Mouse (Mus musculus) R1 (cell line): ENCODE measurements at regions not wholly inside any gene's neighbourhood (a gene's known extent, or its start where the extent isn't known, plus 50 kb on each side); places are given as distances from the start of the nearest gene placed in this dataset.

Experiments used
- DNase-seq: peaks from one replicate; pipeline ENCODE4 v3.0.0-alpha.2; 2018; ENCODE audit warnings: low read depth, low spot score

DNA sequence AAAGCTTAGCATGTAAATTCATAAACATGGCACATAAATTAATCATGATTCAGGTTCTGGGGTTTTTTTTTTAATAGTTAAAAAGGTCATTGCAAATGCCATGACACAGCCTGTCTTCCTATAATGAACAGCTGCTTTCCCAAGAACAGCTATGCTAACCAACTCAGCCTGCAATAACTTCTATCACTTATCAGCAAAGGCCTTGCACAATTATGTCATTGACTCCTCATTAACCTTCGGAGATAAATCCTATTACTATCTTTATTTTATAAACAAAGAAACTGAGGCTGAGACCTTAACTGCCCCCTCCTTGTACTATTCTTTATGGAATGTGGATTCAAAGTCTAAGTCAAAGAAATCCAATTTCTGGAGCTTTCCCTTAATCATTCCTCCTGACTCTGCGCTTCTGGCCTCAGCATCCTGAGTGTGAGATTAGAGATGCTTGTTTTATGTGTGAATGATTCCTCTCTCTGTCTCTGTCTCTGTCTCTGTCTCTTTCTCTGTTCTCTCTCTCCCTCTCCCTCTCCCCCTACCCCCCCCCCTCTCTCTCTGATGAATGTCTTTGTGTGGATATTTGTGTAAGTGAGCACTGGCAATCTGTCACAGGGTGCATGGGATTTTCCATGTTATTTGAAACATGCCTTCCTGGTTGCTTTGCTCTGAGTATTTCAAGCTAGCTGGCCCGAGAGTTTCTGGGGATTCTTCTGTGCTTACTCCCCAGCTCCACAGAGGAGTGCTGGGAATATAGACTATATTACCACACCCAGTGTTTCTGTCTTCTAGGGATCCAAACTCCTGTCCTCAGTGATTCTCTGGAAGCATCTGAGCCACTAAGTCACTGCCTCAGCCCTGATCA, 243.1 kb upstream of the Il12b start:
- no peak for DNase-seq

DNA sequence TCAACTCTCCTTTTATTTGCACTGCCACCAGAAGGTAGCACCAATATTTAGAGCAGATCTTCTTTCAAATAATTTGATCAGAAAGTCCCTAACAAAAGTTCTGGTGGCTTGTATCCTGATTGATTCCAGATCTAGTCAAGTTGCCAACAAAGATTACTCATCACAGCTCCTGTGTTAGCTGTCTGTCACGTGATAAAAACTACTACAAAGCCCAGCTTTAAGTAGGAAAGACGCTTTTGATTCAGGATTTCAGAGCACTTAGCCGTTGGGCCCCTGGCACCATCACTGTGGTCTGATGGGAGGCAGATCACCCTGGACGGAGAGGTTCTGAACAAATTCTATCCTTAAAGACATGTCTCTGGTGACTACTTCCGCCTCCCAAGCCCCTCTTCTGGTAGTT, 241.6 kb upstream of the Il12b start:
- DNase-seq, result no peak

DNA sequence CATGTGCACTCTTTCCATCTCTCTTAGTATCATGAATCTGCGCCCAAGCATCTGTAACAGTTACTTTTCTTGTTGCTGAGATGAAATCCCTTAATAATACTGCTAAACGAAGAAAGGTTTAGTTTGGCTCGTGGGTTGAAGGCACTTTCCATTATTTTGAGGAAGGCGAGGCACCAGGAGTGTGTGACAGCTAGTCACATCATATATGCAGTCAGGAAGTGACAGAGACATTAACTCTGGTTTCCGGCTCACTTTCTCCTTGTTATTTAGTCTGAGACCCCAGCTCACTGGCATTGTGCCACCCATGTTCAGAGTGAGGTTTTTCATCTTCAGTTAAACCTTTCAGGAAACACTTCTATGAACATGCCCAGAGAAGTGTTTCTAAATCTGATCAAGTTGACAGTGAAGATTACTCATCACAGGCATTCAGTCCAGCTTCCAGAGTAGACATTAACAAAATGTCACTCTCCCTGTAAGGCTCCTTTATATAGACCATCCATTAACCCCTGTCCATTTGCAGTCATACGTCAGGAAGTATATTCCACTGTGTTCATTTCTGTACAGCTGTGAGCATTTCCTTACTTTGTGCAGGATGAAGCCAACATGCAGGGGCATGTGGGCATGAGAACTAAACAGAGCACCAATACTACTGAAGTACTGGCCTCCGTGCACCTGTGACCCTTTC, 238.0 kb upstream of the Il12b start:
- no peak for DNase-seq

DNA sequence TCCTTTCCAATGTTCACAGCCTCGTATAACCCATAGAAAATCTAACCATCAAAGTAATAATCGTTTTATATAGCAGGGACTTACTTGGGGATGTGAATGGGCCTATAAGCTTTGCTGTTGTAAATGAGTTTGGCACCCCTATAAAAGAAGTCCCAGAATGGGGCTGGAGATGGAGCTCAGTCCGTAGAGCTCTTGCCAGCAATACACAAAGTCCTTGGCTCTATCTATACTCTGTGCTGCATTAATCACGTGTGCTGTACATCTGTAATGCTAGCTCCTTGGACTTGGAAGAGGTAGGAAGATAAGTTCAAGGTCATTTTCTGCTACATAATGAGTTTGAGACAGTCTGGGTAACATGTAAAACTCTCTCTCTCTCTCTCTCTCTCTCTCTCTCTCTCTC, 236.8 kb upstream of the Il12b start:
- no peak for DNase-seq

DNA sequence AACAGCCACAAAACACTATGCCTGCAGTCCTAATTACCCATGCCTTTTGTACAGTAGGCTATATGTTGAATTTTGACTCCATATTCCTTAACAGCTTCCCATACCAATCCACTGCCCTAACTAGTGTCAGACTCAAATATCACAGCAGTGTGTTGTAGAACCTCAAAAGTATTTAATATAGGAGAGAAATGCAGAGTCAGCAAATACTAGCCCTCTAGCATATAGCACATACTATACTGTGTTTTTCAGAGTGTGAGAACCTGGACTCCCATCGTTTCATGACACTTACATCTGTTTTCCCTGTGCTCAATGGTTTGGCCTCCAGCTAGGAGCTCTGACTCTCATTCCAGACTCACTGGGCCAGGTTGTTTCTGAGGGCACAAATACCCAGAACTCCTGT, 236.1 kb upstream of the Il12b start:
- no peak for DNase-seq

DNA sequence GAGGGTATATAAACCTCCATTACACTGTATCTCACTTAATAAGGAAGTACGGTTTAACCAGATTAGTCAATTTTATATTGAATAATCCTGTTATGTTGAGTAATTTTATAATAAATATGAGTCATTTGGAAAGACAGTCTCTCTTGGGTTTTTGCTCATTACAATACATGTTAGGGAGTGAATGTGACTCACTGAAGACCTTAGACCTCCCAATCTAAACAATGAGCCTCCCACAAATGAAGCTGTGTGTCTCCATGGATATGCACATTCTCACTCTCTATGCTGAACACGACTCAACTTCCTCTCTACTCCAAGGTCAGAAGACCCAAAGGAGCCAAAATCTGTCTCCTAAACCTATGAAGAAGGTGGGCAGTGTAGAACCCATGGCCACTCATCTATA, 235.7 kb upstream of the Il12b start:
- no peak for DNase-seq

DNA sequence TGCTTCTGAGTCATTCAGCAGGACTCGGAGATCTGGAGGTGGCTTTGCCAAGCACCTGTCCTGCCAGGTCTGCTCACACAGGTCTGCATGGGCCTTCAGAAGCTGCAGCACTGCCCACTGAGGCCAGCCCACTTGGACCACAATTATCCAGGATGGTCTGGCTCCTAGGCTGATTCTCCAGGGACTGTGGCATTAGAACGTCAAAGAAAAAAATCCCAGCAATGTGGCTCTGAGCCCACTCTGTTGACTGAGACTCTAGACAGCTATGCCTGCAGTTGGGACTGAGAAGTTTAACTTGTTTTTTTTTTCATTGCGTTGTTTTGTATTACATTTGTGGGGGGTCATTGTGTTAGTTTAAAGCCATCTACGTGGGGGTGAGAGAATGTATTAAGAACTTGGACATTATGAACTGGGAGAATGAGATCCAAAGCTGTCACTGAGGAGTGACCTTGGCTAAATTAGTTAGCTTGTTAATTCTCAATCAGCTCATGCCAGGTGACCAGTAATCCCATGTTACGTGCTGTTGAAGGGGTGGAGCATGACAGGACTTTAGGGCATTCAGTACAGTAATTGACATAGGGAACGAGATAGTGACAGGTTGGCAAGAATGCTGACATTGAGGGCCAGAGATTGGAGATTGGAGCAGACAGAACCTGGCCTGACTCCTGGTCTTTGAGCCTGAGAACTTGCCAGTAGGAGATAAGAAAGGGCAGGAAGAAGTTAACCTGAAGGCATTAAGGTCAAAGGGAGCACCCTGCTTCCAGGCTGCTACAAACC, 232.0 kb upstream of the Il12b start:
- no peak for DNase-seq

DNA sequence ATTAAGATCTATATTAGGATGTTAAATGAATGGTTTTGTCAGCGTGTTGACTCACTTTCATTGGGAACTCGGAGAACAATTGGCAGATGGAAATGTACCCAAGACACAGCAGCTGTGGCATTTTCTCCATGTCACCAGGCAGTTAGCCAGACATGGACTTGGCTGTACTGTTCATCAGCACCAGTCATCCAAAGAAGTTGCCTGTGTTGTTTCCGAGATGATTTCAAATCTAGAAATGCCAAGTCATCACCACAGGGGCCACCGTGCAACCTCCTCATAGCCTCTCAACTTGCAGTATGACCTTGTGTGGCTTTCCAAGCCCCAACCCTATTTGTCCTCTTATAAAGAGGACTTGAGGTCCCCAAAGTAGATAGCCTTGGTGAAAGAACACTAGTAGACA, 227.4 kb upstream of the Il12b start:
- DNase-seq, result no peak

DNA sequence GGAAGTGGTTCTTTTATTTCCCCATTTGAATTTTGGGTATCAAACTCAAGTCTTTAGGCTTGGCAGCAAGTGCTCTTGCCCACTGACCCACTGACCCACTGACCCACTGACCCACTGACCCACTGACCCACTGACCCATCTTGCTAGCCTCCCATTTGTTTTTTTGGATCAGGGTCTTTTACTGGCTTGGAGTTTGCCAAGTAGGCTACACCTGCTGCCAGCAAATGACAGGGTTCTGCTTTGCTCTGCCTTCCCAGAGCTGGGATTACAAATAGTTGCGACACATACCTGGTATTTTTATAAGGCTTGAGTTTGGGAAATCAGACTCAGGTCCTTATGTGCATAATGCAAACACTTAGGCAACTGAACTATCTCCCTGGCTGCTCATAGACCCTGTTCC, 226.7 kb upstream of the Il12b start:
- no peak for DNase-seq

DNA sequence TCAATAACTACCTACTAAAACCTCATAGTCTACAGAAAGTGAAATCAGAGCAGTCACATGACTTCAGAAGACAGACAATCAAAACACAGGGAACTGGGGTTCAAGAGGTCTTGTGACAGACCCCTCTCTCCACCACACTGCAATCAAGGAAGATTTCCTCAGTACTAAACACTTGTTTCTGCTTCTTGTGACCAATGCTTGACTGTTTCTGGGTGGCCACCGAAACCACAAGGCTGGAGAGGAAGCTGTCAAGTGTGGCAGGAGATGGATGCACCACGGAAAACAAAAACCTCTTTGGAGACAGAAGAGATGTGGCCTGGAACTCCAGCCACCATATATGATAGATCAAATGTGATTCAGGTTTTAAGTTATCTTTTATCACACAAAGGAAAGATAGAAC, 225.3 kb upstream of the Il12b start:
- DNase-seq, result no peak

DNA sequence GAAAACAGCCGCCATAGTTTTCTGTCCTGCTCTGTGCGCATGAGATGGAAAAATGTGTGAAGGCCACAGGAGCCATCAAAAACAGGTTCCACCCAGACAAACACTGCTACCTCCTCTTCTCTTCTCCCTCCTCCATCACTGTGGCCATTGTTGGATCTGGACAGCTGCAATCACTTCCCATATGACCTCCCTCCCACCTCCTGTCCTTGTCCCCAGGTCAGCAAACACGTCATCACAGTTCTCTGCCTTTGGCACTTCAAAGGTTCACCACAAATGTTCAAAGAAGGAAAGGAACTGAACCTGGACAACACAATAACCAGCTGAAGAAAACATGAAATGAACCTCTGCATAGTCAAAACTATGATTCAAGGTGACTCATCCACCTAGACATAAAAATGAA, 220.2 kb upstream of the Il12b start:
- DNase-seq, result no peak

DNA sequence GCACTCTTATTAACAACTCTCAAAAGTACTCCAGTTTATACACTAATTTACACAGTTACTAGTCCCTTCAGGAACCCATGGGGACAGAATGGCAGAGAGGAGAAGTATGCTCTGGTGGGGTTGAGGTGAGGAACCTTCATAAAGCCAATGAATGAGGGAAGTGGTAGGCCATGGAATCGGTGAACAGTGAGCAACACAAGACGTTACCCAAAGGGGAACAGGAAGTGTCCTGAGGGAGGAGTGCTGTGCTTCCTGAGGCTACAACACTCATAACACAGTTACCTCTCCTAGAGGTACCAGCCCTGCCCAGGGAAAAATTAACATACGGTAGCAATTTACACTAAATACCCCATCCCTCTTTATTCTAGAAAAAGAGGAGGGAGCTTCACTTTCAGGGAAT, 216.0 kb upstream of the Il12b start:
- no peak for DNase-seq

DNA sequence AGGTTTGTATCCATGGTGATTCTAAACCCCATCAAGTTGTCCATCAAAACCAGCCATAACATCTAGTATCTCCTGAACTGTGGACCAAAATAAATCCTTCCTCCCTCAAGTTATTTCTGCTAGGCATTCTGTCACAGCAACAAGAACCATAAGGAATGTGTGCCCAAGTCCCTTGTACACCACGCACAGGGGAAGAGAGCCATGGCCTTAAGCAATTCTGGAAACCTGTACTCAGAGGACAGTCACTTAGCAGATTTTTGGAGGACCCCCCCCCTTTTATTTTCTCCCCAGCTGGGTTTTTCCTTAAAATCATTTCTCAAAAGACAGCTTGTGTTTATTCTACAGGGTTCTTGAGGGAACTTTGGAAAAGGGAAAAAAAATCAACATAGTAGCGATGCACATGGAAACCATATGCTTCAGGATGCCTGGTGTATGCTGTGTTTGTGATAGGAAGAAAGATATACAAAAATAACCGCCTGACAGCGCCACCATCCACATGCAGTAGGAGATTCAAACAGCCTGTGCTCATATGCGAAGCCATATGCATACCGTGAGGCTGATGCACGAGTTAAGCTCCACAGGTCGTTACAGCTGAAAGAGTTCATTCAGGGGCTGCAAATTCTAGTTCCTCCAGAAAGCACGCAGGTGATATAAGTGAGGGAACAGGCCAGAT, 214.5 kb upstream of the Il12b start:
- no peak for DNase-seq

DNA sequence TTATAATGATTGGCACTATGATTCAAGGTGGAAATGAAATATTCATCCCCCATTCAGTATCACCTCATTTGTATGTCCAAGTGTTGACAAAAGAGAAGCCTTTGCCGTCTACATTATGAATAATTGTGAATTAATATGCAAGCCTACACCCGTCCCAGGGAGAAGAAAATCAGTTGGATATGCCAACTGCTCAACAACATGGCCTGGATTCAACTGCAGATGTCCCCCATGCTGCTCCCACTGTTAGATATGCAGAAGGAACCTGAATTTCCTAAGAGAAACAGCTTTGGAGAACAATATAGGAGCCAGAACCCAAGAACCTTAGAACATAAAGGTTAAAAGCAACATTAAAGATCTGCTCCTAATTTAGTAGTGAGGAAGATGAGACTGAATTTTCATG, 211.7 kb upstream of the Il12b start:
- no peak for DNase-seq

DNA sequence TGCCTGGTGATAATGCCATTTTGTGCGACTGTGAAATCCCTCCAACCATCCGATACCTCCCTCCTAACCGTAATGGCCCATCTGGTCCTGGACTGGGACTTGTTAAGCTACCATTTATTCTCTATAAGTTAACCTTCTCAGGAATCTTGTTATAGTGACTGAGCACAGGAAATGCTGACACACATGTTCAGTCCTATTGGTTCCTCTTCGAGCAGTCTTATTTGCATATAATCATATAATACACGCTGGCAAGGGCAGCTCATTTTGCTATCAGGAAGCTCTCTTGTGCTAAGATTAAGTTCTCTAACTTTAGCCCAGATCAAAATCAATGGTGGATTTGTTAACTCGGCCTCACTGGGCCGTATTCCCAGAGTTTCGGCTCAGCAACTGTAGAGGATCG, 206.1 kb upstream of the Il12b start:
- no peak for DNase-seq

DNA sequence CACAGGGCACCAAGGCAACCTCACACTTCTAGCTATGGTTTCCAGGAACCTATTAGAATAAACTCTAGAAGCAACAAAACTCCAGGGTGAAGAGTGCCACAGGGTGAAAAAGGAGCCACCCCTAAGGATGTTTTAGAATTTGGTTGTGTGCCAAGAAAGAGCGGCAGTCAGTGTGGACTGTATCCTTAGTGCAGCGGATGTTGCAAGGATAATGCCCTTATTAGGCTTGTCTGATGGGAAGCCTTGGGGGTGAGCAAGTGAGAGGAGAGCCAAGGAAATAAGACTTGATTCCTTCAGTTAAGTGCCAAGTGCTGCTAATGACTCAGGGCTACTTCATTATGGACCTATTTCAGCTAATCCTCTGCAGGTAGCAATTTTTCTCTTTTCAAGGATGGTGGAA, 197.1 kb upstream of the Il12b start:
- DNase-seq, result no peak

DNA sequence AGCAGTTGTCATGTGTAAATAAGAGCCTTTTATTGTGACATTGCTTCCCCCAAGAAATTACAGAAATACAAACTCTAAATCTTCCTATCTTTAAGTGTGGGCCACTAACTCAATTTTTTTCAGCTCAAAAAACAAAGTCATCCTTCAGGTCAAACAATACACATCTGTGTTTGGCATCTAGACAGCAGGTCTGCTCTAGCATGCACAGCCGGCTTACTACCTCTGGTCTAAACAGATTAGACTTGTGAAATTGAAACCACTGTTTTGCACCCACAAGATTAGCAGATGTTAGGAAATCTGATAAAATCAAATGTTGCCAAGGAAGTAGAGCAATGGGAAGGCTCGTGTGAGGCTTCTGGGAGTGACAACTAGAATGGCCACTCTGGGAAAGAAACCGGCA, 195.5 kb upstream of the Il12b start:
- no peak for DNase-seq

DNA sequence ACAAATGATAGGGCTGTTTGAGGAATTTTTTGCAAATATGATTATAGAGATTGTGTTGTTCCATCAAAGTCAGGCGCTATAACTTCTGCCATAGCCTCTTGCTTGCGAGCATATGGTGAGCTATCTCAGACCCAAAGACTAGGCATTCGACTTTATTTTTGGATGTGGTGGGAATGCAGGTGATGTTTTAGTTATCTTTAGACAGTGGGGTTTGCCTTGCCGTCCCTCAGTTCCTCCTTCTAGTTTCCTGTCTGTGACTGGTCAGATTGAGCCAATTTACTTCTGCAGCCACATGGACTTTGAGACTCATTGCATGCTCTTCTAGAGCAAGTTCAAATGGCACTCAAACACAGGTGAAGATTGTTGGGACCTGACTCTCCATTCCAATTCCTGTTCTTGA, 193.0 kb upstream of the Il12b start:
- no peak for DNase-seq

DNA sequence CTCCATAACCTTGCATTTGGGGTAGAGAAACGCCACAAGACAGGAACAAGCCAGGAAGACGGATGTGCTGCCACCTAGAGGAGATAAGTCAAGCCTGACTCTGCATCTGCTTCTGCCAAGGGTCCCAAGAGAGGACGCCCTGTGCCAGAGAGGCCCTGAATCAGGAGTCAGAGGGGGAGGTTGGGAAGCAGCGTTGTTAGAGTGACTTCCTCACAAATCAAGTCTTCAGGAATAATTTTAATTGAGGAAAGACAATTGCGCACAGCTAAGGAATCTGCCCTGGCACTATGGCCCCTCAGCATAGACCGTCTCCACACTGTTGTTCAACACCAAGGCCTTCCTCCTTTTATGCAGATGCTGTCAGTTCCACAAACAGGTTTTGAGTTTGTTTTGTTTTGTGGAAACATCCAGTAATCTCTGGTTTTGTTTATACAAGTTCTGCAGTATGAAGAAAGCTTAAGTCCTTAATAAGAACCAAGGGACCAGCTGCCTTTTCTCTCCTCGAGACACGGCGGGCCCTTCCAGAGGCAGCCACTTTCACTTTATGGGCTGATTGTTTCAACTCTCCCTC, 187.9 kb upstream of the Il12b start:
- peak; percentile 63 for DNase-seq

DNA sequence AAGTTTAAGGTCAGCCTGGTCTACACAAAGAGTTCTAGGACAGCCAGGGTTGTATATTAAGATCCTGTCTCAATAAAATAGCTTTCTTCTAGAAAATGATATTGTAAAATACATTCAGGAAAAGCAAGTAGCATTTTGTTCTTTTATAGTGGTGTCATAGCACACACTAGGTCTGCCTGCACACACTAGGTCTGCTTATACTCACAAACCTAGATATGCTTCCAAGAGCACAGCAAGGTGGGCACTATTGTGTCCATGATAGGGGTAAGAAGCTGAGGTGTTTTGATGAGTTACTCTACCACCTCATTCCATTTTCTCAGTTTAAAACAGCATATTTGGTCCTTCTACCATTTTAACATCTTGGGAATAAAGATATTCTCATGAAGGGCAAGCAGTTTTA, 185.8 kb upstream of the Il12b start:
- DNase-seq, result no peak

DNA sequence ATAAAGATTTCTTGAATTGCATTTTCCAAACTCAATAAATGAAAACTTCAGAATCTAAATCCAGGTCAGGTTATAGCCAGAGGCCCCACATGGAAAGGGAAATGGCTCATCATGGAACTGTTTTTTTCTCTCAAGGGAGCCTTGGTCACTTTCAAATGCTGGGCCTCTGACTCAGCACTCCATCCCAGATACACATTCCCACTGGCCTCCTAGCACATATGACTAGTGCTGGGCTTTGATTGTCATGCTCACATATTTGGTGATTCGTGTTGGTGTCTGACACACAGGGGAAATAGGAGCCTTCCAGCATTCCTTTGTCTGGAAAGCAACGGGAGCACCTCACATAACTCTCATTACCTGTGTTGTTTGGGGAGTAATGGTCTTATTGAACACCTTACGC, 183.5 kb upstream of the Il12b start:
- DNase-seq, result no peak

DNA sequence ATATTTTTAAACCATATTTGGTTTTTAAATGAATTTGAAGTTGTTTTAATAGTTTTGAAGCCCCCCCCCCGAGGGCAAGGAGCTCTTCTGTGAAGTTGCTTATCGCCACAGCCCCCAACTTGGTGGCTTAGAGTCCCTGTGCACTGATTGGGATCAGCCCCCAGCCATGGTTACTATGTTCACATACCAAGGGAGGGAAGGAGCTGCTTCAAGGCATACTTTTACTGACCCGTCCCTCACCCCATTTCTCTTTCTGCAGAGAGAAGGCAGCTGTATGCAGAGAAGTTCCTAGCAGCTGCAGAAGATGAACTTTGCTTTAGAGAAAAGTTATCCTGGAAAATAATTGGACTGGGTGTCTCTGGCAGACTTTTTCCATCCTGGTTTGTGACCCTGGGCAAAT, 179.9 kb upstream of the Il12b start:
- DNase-seq, result no peak
